Mouse (Mus musculus): ENCODE data around the gene Map7d2. TPM values are rescaled to one million over a fixed set of nuclear protein-coding genes. Genes with fewer than 3 reads are reported as not detected.
"Not testable (repeated sequence)": the region's sequence is repeated elsewhere in the genome, so short reads cannot be mapped to it uniquely, and the experiment has no call there.

Gene Map7d2
- polyA plus RNA-seq (2015; fragmentation: Nextera tagmentation; extraction: Ambion mirVana): 0.79 and 0.84 TPM in 2 replicates

GRCm38 (mm10) chrX:159414130-159414828 is at the start of gene Map7d2:
Gene Map7d2 (plus strand): TSS chrX:159414572.
- ATAC-seq (ENCODE audit: extremely low read depth, insufficient number of reproducible peaks, low FRiP score, low TSS enrichment): no peak; the same call in 1 of the 2 replicates
- H3K27me3 ChIP-seq (replicated peaks): peaks cover 47% of the 10 kb centered on the region
- peak within 1 kb of the TSS; percentile 92 for H3K4me2 ChIP-seq
- H3K4me3 ChIP-seq: peak within 1 kb of the TSS; percentile 62
- H3K4me1 ChIP-seq: no peaks in the 10 kb centered on the region
- no peaks in the 10 kb centered on the region for H3K36me3 ChIP-seq
- WGBS: 15% methylated on average over 25 of the region's 83 CpGs
- no peaks in the 10 kb centered on the region for H3K9me3 ChIP-seq
- H3K9ac ChIP-seq: peak within 1 kb of the TSS; percentile 54
- no peak within 1 kb of the TSS for H3K27ac ChIP-seq (replicated peaks)

GRCm38 (mm10) chrX:159371831-159372752 is 42.3 kb upstream of the Map7d2 start, which contains the start of gene Eif1ax:
Gene Eif1ax (plus strand): TSS chrX:159372178.
- peak within 1 kb of the TSS; percentile 69 for H3K4me2 ChIP-seq
- WGBS: 11% methylated on average over 50 of the region's 76 CpGs
- peak within 1 kb of the TSS; percentile 75 for H3K4me3 ChIP-seq
- H3K9me3 ChIP-seq: no peaks in the 10 kb centered on the region
- peak within 1 kb of the TSS; percentile 86 for H3K27ac ChIP-seq (replicated peaks)
- peaks cover 8% of the 10 kb centered on the region; the same call in 1 of the 2 replicates for H3K4me1 ChIP-seq
- H3K36me3 ChIP-seq: peaks cover 18% of the 10 kb centered on the region
- peak within 1 kb of the TSS; percentile 86 for H3K9ac ChIP-seq
- no peaks in the 10 kb centered on the region for H3K27me3 ChIP-seq (replicated peaks)
- ATAC-seq (ENCODE audit: extremely low read depth, insufficient number of reproducible peaks, low FRiP score, low TSS enrichment): peak; percentile 99

- ATAC-seq (ENCODE audit: extremely low read depth, insufficient number of reproducible peaks, low FRiP score, low TSS enrichment): no peak
- Histone ChIP-seq H3K9ac (peak overlapping the region; percentile 86), H3K4me1 (peaks cover 8% of the 10 kb centered on the region; the same call in 1 of the 2 replicates), H3K4me3 (peak overlapping the region; percentile 75), H3K27ac (replicated peaks) (peak overlapping the region; percentile 86), H3K27me3 (replicated peaks) (no peaks in the 10 kb centered on the region), H3K9me3 (no peaks in the 10 kb centered on the region), H3K36me3 (peaks cover 25% of the 10 kb centered on the region), H3K4me2 (peak overlapping the region; percentile 69)
- WGBS: 13% methylated on average over 9 of the region's 9 CpGs
Measured at GRCm38 (mm10) chrX:159372753-159373144, 41.6 kb upstream of the Map7d2 start.

GRCm38 (mm10) chrX:159387105-159387504 is 27.3 kb upstream of the Map7d2 start:
- no peak for ATAC-seq (ENCODE audit: extremely low read depth, insufficient number of reproducible peaks, low FRiP score, low TSS enrichment)
- no peak overlapping the region for H3K4me3 ChIP-seq
- no peak overlapping the region for H3K27ac ChIP-seq (replicated peaks)
- H3K4me2 ChIP-seq: no peak overlapping the region
- H3K9me3 ChIP-seq: no peaks in the 10 kb centered on the region
- WGBS: 77% methylated on average over 9 of the region's 9 CpGs
- no peaks in the 10 kb centered on the region for H3K27me3 ChIP-seq (replicated peaks)
- peaks cover 46% of the 10 kb centered on the region for H3K36me3 ChIP-seq
- no peaks in the 10 kb centered on the region for H3K4me1 ChIP-seq
- H3K9ac ChIP-seq: no peak overlapping the region

GRCm38 (mm10) chrX:159388953-159389352 is 25.4 kb upstream of the Map7d2 start:
- Histone ChIP-seq H3K27ac (replicated peaks) (no peak overlapping the region), H3K9me3 (no peaks in the 10 kb centered on the region), H3K4me2 (no peak overlapping the region), H3K9ac (no peak overlapping the region), H3K4me3 (no peak overlapping the region), H3K4me1 (no peaks in the 10 kb centered on the region), H3K36me3 (peaks cover 33% of the 10 kb centered on the region), H3K27me3 (replicated peaks) (no peaks in the 10 kb centered on the region)
- ATAC-seq (ENCODE audit: extremely low read depth, insufficient number of reproducible peaks, low FRiP score, low TSS enrichment): no peak

GRCm38 (mm10) chrX:159390347-159390962 is 23.9 kb upstream of the Map7d2 start:
- H3K27me3 ChIP-seq (replicated peaks): no peaks in the 10 kb centered on the region
- H3K36me3 ChIP-seq: peaks cover 19% of the 10 kb centered on the region
- H3K4me3 ChIP-seq: no peak overlapping the region
- no peaks in the 10 kb centered on the region for H3K9me3 ChIP-seq
- no peak for ATAC-seq (ENCODE audit: extremely low read depth, insufficient number of reproducible peaks, low FRiP score, low TSS enrichment)
- H3K27ac ChIP-seq (replicated peaks): no peak overlapping the region
- H3K4me1 ChIP-seq: no peaks in the 10 kb centered on the region
- WGBS: 57% methylated on average over 6 of the region's 6 CpGs
- H3K9ac ChIP-seq: no peak overlapping the region
- no peak overlapping the region for H3K4me2 ChIP-seq

- WGBS: 67% methylated on average over 3 of the region's 3 CpGs
- ATAC-seq (ENCODE audit: extremely low read depth, insufficient number of reproducible peaks, low FRiP score, low TSS enrichment): no peak
- peaks cover 12% of the 10 kb centered on the region for H3K36me3 ChIP-seq
- no peak overlapping the region for H3K4me2 ChIP-seq
- H3K27me3 ChIP-seq (replicated peaks): no peaks in the 10 kb centered on the region
- no peak overlapping the region for H3K27ac ChIP-seq (replicated peaks)
- H3K9ac ChIP-seq: no peak overlapping the region
- H3K4me3 ChIP-seq: no peak overlapping the region
- H3K4me1 ChIP-seq: no peaks in the 10 kb centered on the region
- no peaks in the 10 kb centered on the region for H3K9me3 ChIP-seq
Measured at GRCm38 (mm10) chrX:159391239-159391638, 23.1 kb upstream of the Map7d2 start.

- 26% methylated on average over 4 of the region's 4 CpGs for WGBS
- Histone ChIP-seq H3K27ac (replicated peaks) (no peak overlapping the region), H3K4me2 (no peak overlapping the region), H3K27me3 (replicated peaks) (peaks cover 9% of the 10 kb centered on the region), H3K9me3 (no peaks in the 10 kb centered on the region), H3K9ac (no peak overlapping the region), H3K4me1 (no peaks in the 10 kb centered on the region), H3K36me3 (no peaks in the 10 kb centered on the region), H3K4me3 (no peak overlapping the region)
- ATAC-seq (ENCODE audit: extremely low read depth, insufficient number of reproducible peaks, low FRiP score, low TSS enrichment): no peak
Measured at GRCm38 (mm10) chrX:159409253-159409652, 5.1 kb upstream of the Map7d2 start.

GRCm38 (mm10) chrX:159414829-159415673 is 679 bp downstream of the Map7d2 start:
- Histone ChIP-seq H3K4me1 (no peaks in the 10 kb centered on the region), H3K27me3 (replicated peaks) (peaks cover 47% of the 10 kb centered on the region), H3K36me3 (no peaks in the 10 kb centered on the region), H3K4me2 (peak overlapping the region; percentile 92), H3K27ac (replicated peaks) (no peak overlapping the region), H3K4me3 (peak overlapping the region; percentile 62), H3K9ac (peak overlapping the region; percentile 54), H3K9me3 (no peaks in the 10 kb centered on the region)
- WGBS: 9% methylated on average over 52 of the region's 65 CpGs
- no peak for ATAC-seq (ENCODE audit: extremely low read depth, insufficient number of reproducible peaks, low FRiP score, low TSS enrichment)

GRCm38 (mm10) chrX:159430507-159430906 is 16.1 kb downstream of the Map7d2 start:
- H3K4me1 ChIP-seq; H3K4me3 ChIP-seq; H3K27ac ChIP-seq (replicated peaks); H3K4me2 ChIP-seq; H3K36me3 ChIP-seq; H3K9ac ChIP-seq; H3K9me3 ChIP-seq; ATAC-seq (ENCODE audit: extremely low read depth, insufficient number of reproducible peaks, low FRiP score, low TSS enrichment); H3K27me3 ChIP-seq (replicated peaks): not testable (repeated sequence)
- WGBS: 70% methylated on average over 3 of the region's 3 CpGs
